Mouse (Mus musculus): ENCODE results near the gene Lyzl4.

Gene Lyzl4

GRCm38 (mm10) chr9:121647026-121647425, 5.1 kb upstream of the Lyzl4 start:
- no peak for DNase-seq (ENCODE audit: low spot score)

GRCm38 (mm10) chr9:121644855-121645254, 3.0 kb upstream of the Lyzl4 start:
- DNase-seq (ENCODE audit: low spot score) = no peak

- peak; percentile 79 for DNase-seq (ENCODE audit: low spot score)
Measured at GRCm38 (mm10) chr9:121642401-121643181, 695 bp upstream of the Lyzl4 start, which contains the start of gene Vipr1. TSS of gene Vipr1 (plus strand) at chr9:121642716.

- DNase-seq (ENCODE audit: low spot score) = no peak
Measured at GRCm38 (mm10) chr9:121641235-121641915, 521 bp downstream of the Lyzl4 start.

GRCm38 (mm10) chr9:121639790-121640189, 2.1 kb downstream of the Lyzl4 start:
- DNase-seq (ENCODE audit: low spot score) = no peak

- DNase-seq (ENCODE audit: low spot score) = no peak
Measured at GRCm38 (mm10) chr9:121635835-121636576, 5.9 kb downstream of the Lyzl4 start.

GRCm38 (mm10) chr9:121633306-121633705, 8.6 kb downstream of the Lyzl4 start:
- DNase-seq (ENCODE audit: low spot score) = no peak

GRCm38 (mm10) chr9:121632891-121633290, 9.0 kb downstream of the Lyzl4 start:
- DNase-seq (ENCODE audit: low spot score) = no peak

- DNase-seq (ENCODE audit: low spot score) = no peak
Measured at GRCm38 (mm10) chr9:121631946-121632345, 9.9 kb downstream of the Lyzl4 start.

GRCm38 (mm10) chr9:121630627-121631026, 11.3 kb downstream of the Lyzl4 start:
- DNase-seq (ENCODE audit: low spot score) = no peak

GRCm38 (mm10) chr9:121624920-121625319, 17.0 kb downstream of the Lyzl4 start:
- DNase-seq (ENCODE audit: low spot score) = no peak

GRCm38 (mm10) chr9:121623235-121623634, 18.7 kb downstream of the Lyzl4 start:
- DNase-seq (ENCODE audit: low spot score) = no peak

- no peak for DNase-seq (ENCODE audit: low spot score)
Measured at GRCm38 (mm10) chr9:121619441-121619840, 22.5 kb downstream of the Lyzl4 start.

GRCm38 (mm10) chr9:121616471-121616870, 25.4 kb downstream of the Lyzl4 start:
- DNase-seq (ENCODE audit: low spot score) = no peak

GRCm38 (mm10) chr9:121614241-121614757, 27.6 kb downstream of the Lyzl4 start:
- no peak for DNase-seq (ENCODE audit: low spot score)

GRCm38 (mm10) chr9:121613192-121613591, 28.7 kb downstream of the Lyzl4 start:
- DNase-seq (ENCODE audit: low spot score) = no peak

GRCm38 (mm10) chr9:121609381-121609780, 32.5 kb downstream of the Lyzl4 start:
- no peak for DNase-seq (ENCODE audit: low spot score)

GRCm38 (mm10) chr9:121606498-121607096, 35.3 kb downstream of the Lyzl4 start:
- DNase-seq (ENCODE audit: low spot score) = no peak

- DNase-seq (ENCODE audit: low spot score) = peak; percentile 59
Measured at GRCm38 (mm10) chr9:121605414-121606278, 36.2 kb downstream of the Lyzl4 start.

GRCm38 (mm10) chr9:121602381-121602780, 39.5 kb downstream of the Lyzl4 start:
- DNase-seq (ENCODE audit: low spot score) = no peak

- DNase-seq (ENCODE audit: low spot score) = no peak
Measured at GRCm38 (mm10) chr9:121600861-121601427, 41.0 kb downstream of the Lyzl4 start.

Data from testis, postnatal 14 days (tissue).